Mouse (Mus musculus) midbrain, embryonic 11.5 days (tissue): ENCODE measurements at regions not wholly inside any gene's neighbourhood (a gene's known extent, or its start where the extent isn't known, plus 50 kb on each side); places are given as distances from the start of the nearest gene placed in this dataset.
"Not testable (repeated sequence)": the region's sequence is repeated elsewhere in the genome, so short reads cannot be mapped to it uniquely, and the experiment has no call there.

Source experiments
- ATAC-seq: fragments of 200-750 bp; cut with Nextera tagmentation; 2 replicates; pipeline ENCODE4 v1.8.0; 2017; ENCODE audit warnings: moderate TSS enrichment, moderate library complexity; ENCODE audit not compliant: low FRiP score
- DNase-seq: peaks from one replicate; pipeline ENCODE4 v3.0.0; 2015; ENCODE audit warnings: low spot score; ENCODE audit errors: missing footprints
- H3K27ac ChIP-seq: fragments of 300-500 bp; sonication (generic); 2 replicates; pipeline ENCODE4 v1.5.1; 2014; ENCODE audit warnings: low read depth, low read length
- H3K27me3 ChIP-seq: fragments of 300-500 bp; sonication (generic); 2 replicates; pipeline ENCODE4 v1.6.1; 2014; ENCODE audit warnings: mild to moderate bottlenecking, low read length, moderate library complexity, mixed read lengths; ENCODE audit not compliant: control insufficient read depth, insufficient read depth
- H3K36me3 ChIP-seq: fragments of 300-500 bp; sonication (generic); 2 replicates; pipeline ENCODE4 v1.6.1; 2014; ENCODE audit warnings: mild to moderate bottlenecking, low read length, moderate library complexity, mixed read lengths; ENCODE audit not compliant: control insufficient read depth, insufficient read depth
- H3K4me1 ChIP-seq: fragments of 300-500 bp; sonication (generic); 2 replicates; pipeline ENCODE4 v1.6.1; 2014; ENCODE audit warnings: low read length; ENCODE audit not compliant: control insufficient read depth, insufficient read depth
- H3K4me2 ChIP-seq: fragments of 300-500 bp; sonication (generic); 2 replicates; pipeline ENCODE4 v1.6.1; 2014; ENCODE audit warnings: mild to moderate bottlenecking, moderate library complexity
- H3K4me3 ChIP-seq: fragments of 300-500 bp; sonication (generic); 2 replicates; pipeline ENCODE4 v1.5.1; 2014; ENCODE audit warnings: low read depth, low read length
- H3K9ac ChIP-seq: fragments of 300-500 bp; sonication (generic); 2 replicates; pipeline ENCODE4 v1.6.1; 2014; ENCODE audit warnings: low read length
- H3K9me3 ChIP-seq: fragments of 300-500 bp; sonication (generic); 2 replicates; pipeline ENCODE4 v1.6.1; 2016; ENCODE audit warnings: low read length; ENCODE audit not compliant: control insufficient read depth
- WGBS: fragments of 180-500 bp; shearing (Covaris S2); extraction: QIAGEN DNeasy Blood & Tissue Kit; methylation state at CpG from one replicate; pipeline ENCODE4 v1.1.7; 2014; 5-methylcytosine and 5-hydroxymethylcytosine counted together

GRCm38 (mm10) chr13:113463420-113463819, 154.9 kb downstream of the Snx18 start:
- DNase-seq (no peak), ATAC-seq (no peak)
- Histone ChIP-seq H3K4me2 (no peak overlapping the region), H3K4me1 (no peaks in the 10 kb centered on the region), H3K36me3 (no peaks in the 10 kb centered on the region), H3K27ac (no peak overlapping the region), H3K27me3 (no peaks in the 10 kb centered on the region), H3K9ac (no peak overlapping the region), H3K9me3 (no peaks in the 10 kb centered on the region), H3K4me3 (no peak overlapping the region)
- 84% methylated on average over 4 of the region's 4 CpGs for WGBS

GRCm38 (mm10) chr13:113454490-113455295, 161.7 kb downstream of the BC067074 start:
- no peaks in the 10 kb centered on the region for H3K9me3 ChIP-seq
- H3K4me1 ChIP-seq, result no peaks in the 10 kb centered on the region
- no peaks in the 10 kb centered on the region for H3K27me3 ChIP-seq
- no peak overlapping the region for H3K9ac ChIP-seq
- no peak for DNase-seq
- no peaks in the 10 kb centered on the region for H3K36me3 ChIP-seq
- H3K4me2 ChIP-seq, result no peak overlapping the region
- no peak overlapping the region for H3K4me3 ChIP-seq
- 75% methylated on average over 11 of the region's 11 CpGs for WGBS
- H3K27ac ChIP-seq, result no peak overlapping the region
- ATAC-seq, result no peak

- 97% methylated on average over 1 of the region's 1 CpGs for WGBS
- Histone ChIP-seq H3K4me3 (no peak overlapping the region), H3K9me3 (no peaks in the 10 kb centered on the region), H3K4me2 (no peak overlapping the region), H3K27me3 (no peaks in the 10 kb centered on the region), H3K9ac (no peak overlapping the region), H3K27ac (no peak overlapping the region), H3K4me1 (no peaks in the 10 kb centered on the region), H3K36me3 (no peaks in the 10 kb centered on the region)
- ATAC-seq (no peak), DNase-seq (no peak)
These were observed 155.4 kb downstream of the BC067074 start for GRCm38 (mm10) chr13:113448378-113448777.

- Histone ChIP-seq H3K4me2 (no peak overlapping the region), H3K9ac (no peak overlapping the region), H3K4me3 (no peak overlapping the region), H3K27me3 (no peaks in the 10 kb centered on the region), H3K36me3 (no peaks in the 10 kb centered on the region), H3K27ac (no peak overlapping the region), H3K4me1 (no peaks in the 10 kb centered on the region), H3K9me3 (no peaks in the 10 kb centered on the region)
- no peak for DNase-seq
- 76% methylated on average over 5 of the region's 5 CpGs for WGBS
- ATAC-seq, result no peak
These were observed 153.3 kb downstream of the BC067074 start for GRCm38 (mm10) chr13:113446226-113446625.

GRCm38 (mm10) chr13:113444481-113444880, 151.5 kb downstream of the BC067074 start:
- not testable (repeated sequence) for H3K27ac ChIP-seq, H3K4me2 ChIP-seq, H3K4me3 ChIP-seq, H3K9me3 ChIP-seq, H3K9ac ChIP-seq, H3K36me3 ChIP-seq, DNase-seq, H3K27me3 ChIP-seq, ATAC-seq, H3K4me1 ChIP-seq
- WGBS, result 86% methylated on average over 2 of the region's 2 CpGs

- H3K9me3 ChIP-seq, result no peaks in the 10 kb centered on the region
- no peaks in the 10 kb centered on the region for H3K36me3 ChIP-seq
- no peak for ATAC-seq
- H3K27me3 ChIP-seq, result no peaks in the 10 kb centered on the region
- H3K9ac ChIP-seq, result no peak overlapping the region
- no peak overlapping the region for H3K27ac ChIP-seq
- DNase-seq, result no peak
- WGBS, result 92% methylated on average over 8 of the region's 8 CpGs
- H3K4me1 ChIP-seq, result no peaks in the 10 kb centered on the region
- no peak overlapping the region for H3K4me2 ChIP-seq
- H3K4me3 ChIP-seq, result no peak overlapping the region
These were observed 150.1 kb downstream of the BC067074 start for GRCm38 (mm10) chr13:113443078-113443477.

GRCm38 (mm10) chr13:113442169-113442568, 149.2 kb downstream of the BC067074 start:
- no peaks in the 10 kb centered on the region for H3K27me3 ChIP-seq
- H3K9me3 ChIP-seq, result no peaks in the 10 kb centered on the region
- H3K4me1 ChIP-seq, result no peaks in the 10 kb centered on the region
- H3K27ac ChIP-seq, result no peak overlapping the region
- no peak overlapping the region for H3K4me2 ChIP-seq
- no peaks in the 10 kb centered on the region for H3K36me3 ChIP-seq
- no peak overlapping the region for H3K9ac ChIP-seq
- no peak overlapping the region for H3K4me3 ChIP-seq
- ATAC-seq (no peak), DNase-seq (no peak)
- WGBS, result 81% methylated on average over 9 of the region's 9 CpGs

- DNase-seq (no peak), ATAC-seq (no peak)
- H3K4me2 ChIP-seq, result no peak overlapping the region
- H3K9ac ChIP-seq, result no peak overlapping the region
- no peaks in the 10 kb centered on the region for H3K36me3 ChIP-seq
- no peaks in the 10 kb centered on the region for H3K4me1 ChIP-seq
- H3K4me3 ChIP-seq, result no peak overlapping the region
- WGBS, result 90% methylated on average over 5 of the region's 5 CpGs
- H3K27me3 ChIP-seq, result no peaks in the 10 kb centered on the region
- no peaks in the 10 kb centered on the region for H3K9me3 ChIP-seq
- no peak overlapping the region for H3K27ac ChIP-seq
These were observed 147.2 kb downstream of the BC067074 start for GRCm38 (mm10) chr13:113440137-113440536.

- DNase-seq (no peak), ATAC-seq (no peak)
- WGBS, result 56% methylated on average over 7 of the region's 7 CpGs
- Histone ChIP-seq H3K4me1 (no peaks in the 10 kb centered on the region), H3K36me3 (no peaks in the 10 kb centered on the region), H3K4me2 (no peak overlapping the region), H3K4me3 (no peak overlapping the region), H3K27ac (no peak overlapping the region), H3K9me3 (no peaks in the 10 kb centered on the region), H3K27me3 (no peaks in the 10 kb centered on the region), H3K9ac (no peak overlapping the region)
These were observed 146.6 kb downstream of the BC067074 start for GRCm38 (mm10) chr13:113439516-113439915.
